Mouse (Mus musculus): ENCODE measurements around the gene Olfr957.

The Olfr957 gene

DNA sequence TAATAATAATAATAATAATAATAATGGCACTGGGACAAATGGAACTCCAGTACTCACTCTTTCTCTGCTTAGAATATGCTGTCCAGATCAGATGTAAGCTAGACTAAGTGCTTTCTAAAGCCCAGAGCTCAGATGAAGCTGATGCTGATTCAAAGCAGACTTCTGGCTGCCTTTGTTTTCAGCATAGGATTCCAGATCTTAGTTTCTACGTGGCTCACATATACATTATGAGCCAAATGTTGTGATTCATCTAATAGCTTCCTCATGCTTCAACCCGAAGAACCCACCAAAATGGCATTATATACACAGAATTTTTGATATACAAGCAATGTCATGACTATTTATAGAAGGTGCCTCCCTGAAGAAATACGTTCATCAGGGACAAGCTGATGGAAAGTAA, at the start of gene Olfr957:
TSS of gene Olfr957 (minus strand) at position 279 of the 400 bp plus-strand sequence.
- no peak for DNase-seq (ENCODE audit: low spot score in 2 of 2)

DNA sequence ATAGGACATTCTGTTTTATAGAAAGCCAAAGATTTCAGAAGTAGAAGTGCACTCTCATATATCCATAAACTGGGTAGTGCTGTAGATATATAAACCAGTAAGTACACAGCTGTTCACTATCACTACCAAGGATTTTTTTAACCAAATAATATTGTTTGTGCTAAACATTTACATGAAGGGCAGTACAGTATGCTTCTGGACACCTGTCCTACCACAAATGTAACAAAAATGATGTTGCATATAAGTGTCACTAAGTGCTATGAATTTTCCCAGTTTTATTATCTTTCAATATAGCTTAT, 42.7 kb upstream of the Olfr957 start:
- no peak for DNase-seq (ENCODE audit: low spot score in 2 of 2)

DNA sequence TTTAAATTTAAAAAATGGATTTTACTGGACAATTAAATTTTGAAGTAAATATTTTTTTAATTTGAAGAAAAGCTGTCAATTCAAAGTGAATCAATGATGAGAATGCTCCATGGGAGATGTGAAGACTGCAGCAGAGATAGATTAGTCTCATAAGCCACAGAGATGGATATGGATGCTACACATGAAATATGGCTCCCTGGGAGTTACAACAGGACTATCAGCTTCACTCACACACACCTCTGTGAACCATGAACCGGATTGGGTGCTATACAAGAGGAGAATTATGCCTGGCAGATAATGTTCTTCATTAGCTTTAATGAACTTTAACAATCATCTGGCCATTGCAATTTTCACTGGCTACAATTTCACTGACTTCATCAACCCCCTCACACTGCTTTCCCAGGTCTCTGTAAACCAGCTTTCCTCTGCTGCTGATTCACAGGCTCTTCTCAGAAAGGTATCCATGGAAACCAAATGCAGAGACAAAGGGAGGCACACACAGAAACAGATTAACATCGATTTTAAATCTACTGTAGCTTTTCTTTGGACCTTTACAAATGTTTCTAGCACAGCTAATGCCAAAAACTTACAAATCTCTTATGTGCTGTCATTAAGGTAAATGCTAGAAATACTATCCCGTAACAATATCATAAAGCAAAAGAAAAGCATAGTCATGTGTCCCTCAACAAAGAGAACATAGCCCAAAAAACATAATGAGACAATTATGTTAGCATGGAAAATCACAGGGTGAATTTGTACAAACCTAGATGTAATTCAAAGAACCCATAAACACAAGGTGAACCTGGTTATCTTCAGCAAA, 42.1 kb upstream of the Olfr957 start:
- no peak for DNase-seq (ENCODE audit: low spot score in 2 of 2)

- DNase-seq (ENCODE audit: low spot score in 2 of 2): no peak
Observed at GRCm38 (mm10) chr9:39553946-39554345, 38.3 kb upstream of the Olfr957 start, which contains the start of gene Olfr958. TSS of gene Olfr958 (minus strand) at chr9:39554054.

DNA sequence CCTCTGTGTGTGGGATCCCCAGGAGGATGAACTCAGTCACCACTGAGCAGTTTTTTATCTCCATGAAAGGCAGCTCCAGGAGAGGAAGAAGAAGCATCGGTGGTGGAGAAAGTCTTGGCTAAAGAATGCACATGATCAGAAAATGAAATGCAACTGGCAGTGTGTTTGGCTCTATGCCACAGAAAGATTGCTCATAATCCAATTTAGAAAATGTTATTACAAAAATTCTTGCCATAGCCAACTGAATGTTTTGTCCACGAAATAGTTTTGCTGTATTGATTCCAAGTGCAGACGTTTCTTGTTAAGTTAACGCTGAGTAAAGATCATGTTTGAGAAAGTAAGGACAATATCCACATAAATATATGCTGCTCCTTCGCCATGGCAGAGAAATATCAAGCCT, 35.2 kb upstream of the Olfr957 start:
- DNase-seq (ENCODE audit: low spot score in 2 of 2): no peak

- no peak for DNase-seq (ENCODE audit: low spot score in 2 of 2)
Observed at GRCm38 (mm10) chr9:39523616-39524285, 8.1 kb upstream of the Olfr957 start.

GRCm38 (mm10) chr9:39518595-39518994, 3.0 kb upstream of the Olfr957 start:
- no peak for DNase-seq (ENCODE audit: low spot score in 2 of 2)

DNA sequence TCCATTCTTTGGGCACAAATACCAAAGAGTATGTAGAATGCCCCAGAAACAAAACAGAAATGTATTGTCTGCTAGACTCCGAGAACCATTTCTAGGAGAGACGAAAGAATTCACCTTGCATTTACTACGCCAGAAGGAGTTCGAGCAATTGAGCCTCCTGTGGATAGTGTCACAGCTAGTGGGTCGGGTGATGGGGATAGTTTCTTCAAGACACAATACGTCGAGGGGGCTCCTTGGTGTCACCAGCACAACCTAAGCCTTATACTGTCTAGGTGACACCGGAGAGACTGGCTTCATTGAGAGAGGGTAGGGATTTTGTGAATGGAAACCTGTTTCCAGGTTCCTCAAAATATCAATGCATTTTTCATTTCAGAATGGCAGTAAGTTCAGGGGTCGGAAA, 6.2 kb downstream of the Olfr957 start:
- no peak for DNase-seq (ENCODE audit: low spot score in 2 of 2)

DNA sequence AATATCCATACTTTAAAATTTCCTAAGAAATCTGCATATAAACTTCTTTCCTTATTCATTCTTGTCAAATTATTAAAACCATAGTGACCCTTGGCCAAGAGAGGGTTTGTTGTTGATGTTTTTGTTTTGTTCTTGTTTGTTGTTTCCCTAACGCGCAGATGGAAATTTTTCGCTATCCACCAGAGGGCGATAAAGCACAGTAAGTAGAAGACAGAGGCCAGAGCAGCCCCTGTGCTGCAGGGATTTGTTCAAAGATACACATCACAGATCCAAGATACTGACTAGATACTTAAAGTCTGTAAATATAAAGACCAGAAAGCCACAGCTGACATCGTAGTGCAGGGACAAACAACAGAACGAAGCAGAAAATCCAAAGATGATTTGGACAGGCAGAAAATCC, 6.6 kb downstream of the Olfr957 start:
- DNase-seq (ENCODE audit: low spot score in 2 of 2): no peak

GRCm38 (mm10) chr9:39493895-39494294, 21.7 kb downstream of the Olfr957 start, which contains the start of gene Olfr44:
TSS of gene Olfr44 (minus strand) at chr9:39493995.
- no peak for DNase-seq (ENCODE audit: low spot score in 2 of 2)

- DNase-seq (ENCODE audit: low spot score in 2 of 2): no peak
Observed at GRCm38 (mm10) chr9:39471844-39472243, 43.8 kb downstream of the Olfr957 start, which contains the start of gene Olfr955. TSS of gene Olfr955 (minus strand) at chr9:39471944.
